Mouse (Mus musculus) embryonic facial prominence, embryonic 15.5 days (tissue): ENCODE results near the gene Kat14. TPM values are rescaled to one million over a fixed set of nuclear protein-coding genes. Genes with fewer than 3 reads are reported as not detected.

Experiments used
- polyA plus RNA-seq: library from polyadenylated mRNA; unstranded; fragments of >200 nt; fragmentation: Nextera tagmentation; extraction: Ambion mirVana; gene quantifications from 2 replicates; pipeline ENCODE4 v1.2.1, GENCODE M21; 2015

Kat14 gene
- polyA plus RNA-seq, 1 experiment from 2014 or later = 42.3 TPM

Other genes with a start within 250 kb of the Kat14 start
- 17.9 and 18.6 TPM in 2 replicates for gene Mgme1, start 98.3 kb upstream of the Kat14 start, polyA plus RNA-seq
- 104 and 110 TPM in 2 replicates for gene Snx5, start 98.1 kb upstream of the Kat14 start, polyA plus RNA-seq
- 3.3 and 4.4 TPM in 2 replicates for gene Ovol2, start 36.8 kb upstream of the Kat14 start, polyA plus RNA-seq
- 0.79 and 2.2 TPM in 2 replicates for gene Pet117, start within 50 bp of the Kat14 start, polyA plus RNA-seq
- 1.4 and 3.8 TPM in 2 replicates for gene Dzank1, start 158.4 kb downstream of the Kat14 start, polyA plus RNA-seq
- 22.6 and 26.0 TPM in 2 replicates for gene Polr3f, start 158.7 kb downstream of the Kat14 start, polyA plus RNA-seq
- 61.3 and 64.4 TPM in 2 replicates for gene Rbbp9, start 181.9 kb downstream of the Kat14 start, polyA plus RNA-seq
- gene Sec23b, start 187.2 kb downstream of the Kat14 start, polyA plus RNA-seq = 81.7 and 83.2 TPM in 2 replicates
- 31.8 and 34.2 TPM in 2 replicates for gene Smim26, start 225.1 kb downstream of the Kat14 start, polyA plus RNA-seq
- gene Dtd1, start 230.9 kb downstream of the Kat14 start, polyA plus RNA-seq = 36.9 and 38.3 TPM in 2 replicates